Mouse (Mus musculus): Measurements from ENCODE around the gene Gm12569. TPM values are rescaled to one million over a fixed set of nuclear protein-coding genes. Genes with fewer than 3 reads are reported as not detected.

Gene Gm12569
- polyA plus RNA-seq (2015; fragmentation: Nextera tagmentation; extraction: Ambion mirVana): not detected in 2 replicates

- ATAC-seq: no peak
- no peak within 1 kb of the TSS for H3K27ac ChIP-seq (ENCODE audit: low read length)
- no peak within 1 kb of the TSS for H3K4me3 ChIP-seq (ENCODE audit: low read depth, low read length)
- 97% methylated on average over 11 of the region's 11 CpGs for WGBS
- H3K4me2 ChIP-seq (ENCODE audit: low read length): no peak within 1 kb of the TSS
- H3K9me3 ChIP-seq (replicated peaks; ENCODE audit: control insufficient read depth, low read length, poor library complexity, severe bottlenecking): no peaks in the 10 kb centered on the region
- no peaks in the 10 kb centered on the region for H3K27me3 ChIP-seq (ENCODE audit: control insufficient read depth, insufficient read depth, low read depth, low read length)
- no peak within 1 kb of the TSS for H3K9ac ChIP-seq (ENCODE audit: low read depth, low read length)
- H3K36me3 ChIP-seq (ENCODE audit: control insufficient read depth, insufficient read depth, low read length): no peaks in the 10 kb centered on the region
- H3K4me1 ChIP-seq (ENCODE audit: control insufficient read depth, insufficient read depth, low read length): no peaks in the 10 kb centered on the region
Observed at GRCm38 (mm10) chr11:51220308-51220707, at the start of gene Gm12569. Gene Gm12569 (plus strand): TSS chr11:51220473.

GRCm38 (mm10) chr11:51202726-51203125 is 17.5 kb upstream of the Gm12569 start:
- no peak for ATAC-seq
- no peaks in the 10 kb centered on the region for H3K27me3 ChIP-seq (ENCODE audit: control insufficient read depth, insufficient read depth, low read depth, low read length)
- H3K4me2 ChIP-seq (ENCODE audit: low read length): no peak overlapping the region
- H3K9ac ChIP-seq (ENCODE audit: low read depth, low read length): no peak overlapping the region
- no peak overlapping the region for H3K27ac ChIP-seq (ENCODE audit: low read length)
- no peaks in the 10 kb centered on the region for H3K4me1 ChIP-seq (ENCODE audit: control insufficient read depth, insufficient read depth, low read length)
- H3K4me3 ChIP-seq (ENCODE audit: low read depth, low read length): no peak overlapping the region
- peaks cover 2% of the 10 kb centered on the region; the same call in 1 of the 2 replicates for H3K9me3 ChIP-seq (replicated peaks; ENCODE audit: control insufficient read depth, low read length, poor library complexity, severe bottlenecking)
- 78% methylated on average over 5 of the region's 5 CpGs for WGBS
- H3K36me3 ChIP-seq (ENCODE audit: control insufficient read depth, insufficient read depth, low read length): no peaks in the 10 kb centered on the region

GRCm38 (mm10) chr11:51207758-51208157 is 12.5 kb upstream of the Gm12569 start:
- Histone ChIP-seq H3K27me3 (ENCODE audit: control insufficient read depth, insufficient read depth, low read depth, low read length) (no peaks in the 10 kb centered on the region), H3K4me1 (ENCODE audit: control insufficient read depth, insufficient read depth, low read length) (no peaks in the 10 kb centered on the region), H3K9me3 (replicated peaks; ENCODE audit: control insufficient read depth, low read length, poor library complexity, severe bottlenecking) (peaks cover 2% of the 10 kb centered on the region; the same call in 1 of the 2 replicates), H3K27ac (ENCODE audit: low read length) (no peak overlapping the region), H3K4me3 (ENCODE audit: low read depth, low read length) (no peak overlapping the region), H3K4me2 (ENCODE audit: low read length) (no peak overlapping the region), H3K36me3 (ENCODE audit: control insufficient read depth, insufficient read depth, low read length) (no peaks in the 10 kb centered on the region), H3K9ac (ENCODE audit: low read depth, low read length) (no peak overlapping the region)
- no peak for ATAC-seq
- 93% methylated on average over 3 of the region's 3 CpGs for WGBS

- no peaks in the 10 kb centered on the region for H3K9me3 ChIP-seq (replicated peaks; ENCODE audit: control insufficient read depth, low read length, poor library complexity, severe bottlenecking)
- no peak overlapping the region for H3K4me2 ChIP-seq (ENCODE audit: low read length)
- no peaks in the 10 kb centered on the region for H3K27me3 ChIP-seq (ENCODE audit: control insufficient read depth, insufficient read depth, low read depth, low read length)
- no peaks in the 10 kb centered on the region for H3K4me1 ChIP-seq (ENCODE audit: control insufficient read depth, insufficient read depth, low read length)
- H3K4me3 ChIP-seq (ENCODE audit: low read depth, low read length): no peak overlapping the region
- H3K9ac ChIP-seq (ENCODE audit: low read depth, low read length): no peak overlapping the region
- H3K27ac ChIP-seq (ENCODE audit: low read length): no peak overlapping the region
- no peak for ATAC-seq
- WGBS: 90% methylated on average over 5 of the region's 5 CpGs
- H3K36me3 ChIP-seq (ENCODE audit: control insufficient read depth, insufficient read depth, low read length): no peaks in the 10 kb centered on the region
Observed at GRCm38 (mm10) chr11:51211426-51211825, 8.8 kb upstream of the Gm12569 start.

GRCm38 (mm10) chr11:51214021-51214420 is 6.3 kb upstream of the Gm12569 start:
- no peak for ATAC-seq
- H3K27ac ChIP-seq (ENCODE audit: low read length): no peak overlapping the region
- H3K36me3 ChIP-seq (ENCODE audit: control insufficient read depth, insufficient read depth, low read length): no peaks in the 10 kb centered on the region
- no peak overlapping the region for H3K4me3 ChIP-seq (ENCODE audit: low read depth, low read length)
- no peak overlapping the region for H3K9ac ChIP-seq (ENCODE audit: low read depth, low read length)
- no peak overlapping the region for H3K4me2 ChIP-seq (ENCODE audit: low read length)
- WGBS: 85% methylated on average over 7 of the region's 7 CpGs
- H3K4me1 ChIP-seq (ENCODE audit: control insufficient read depth, insufficient read depth, low read length): no peaks in the 10 kb centered on the region
- no peaks in the 10 kb centered on the region for H3K9me3 ChIP-seq (replicated peaks; ENCODE audit: control insufficient read depth, low read length, poor library complexity, severe bottlenecking)
- no peaks in the 10 kb centered on the region for H3K27me3 ChIP-seq (ENCODE audit: control insufficient read depth, insufficient read depth, low read depth, low read length)

- ATAC-seq: no peak
Observed at GRCm38 (mm10) chr11:51219396-51219980, 785 bp upstream of the Gm12569 start.

GRCm38 (mm10) chr11:51227104-51227503 is 6.8 kb downstream of the Gm12569 start:
- H3K9ac ChIP-seq (ENCODE audit: low read depth, low read length): no peak overlapping the region
- no peaks in the 10 kb centered on the region for H3K9me3 ChIP-seq (replicated peaks; ENCODE audit: control insufficient read depth, low read length, poor library complexity, severe bottlenecking)
- H3K27ac ChIP-seq (ENCODE audit: low read length): no peak overlapping the region
- no peak overlapping the region for H3K4me2 ChIP-seq (ENCODE audit: low read length)
- no peaks in the 10 kb centered on the region for H3K27me3 ChIP-seq (ENCODE audit: control insufficient read depth, insufficient read depth, low read depth, low read length)
- ATAC-seq: no peak
- no peaks in the 10 kb centered on the region for H3K4me1 ChIP-seq (ENCODE audit: control insufficient read depth, insufficient read depth, low read length)
- WGBS: 88% methylated on average over 4 of the region's 4 CpGs
- H3K4me3 ChIP-seq (ENCODE audit: low read depth, low read length): no peak overlapping the region
- H3K36me3 ChIP-seq (ENCODE audit: control insufficient read depth, insufficient read depth, low read length): no peaks in the 10 kb centered on the region

More at GRCm38 (mm10) chr11:51219396-51219980, 785 bp upstream of the Gm12569 start:
- Histone ChIP-seq H3K9me3 (replicated peaks; ENCODE audit: control insufficient read depth, low read length, poor library complexity, severe bottlenecking) (no peaks in the 10 kb centered on the region), H3K4me2 (ENCODE audit: low read length) (no peak overlapping the region), H3K4me3 (ENCODE audit: low read depth, low read length) (no peak overlapping the region), H3K27me3 (ENCODE audit: control insufficient read depth, insufficient read depth, low read depth, low read length) (no peaks in the 10 kb centered on the region), H3K4me1 (ENCODE audit: control insufficient read depth, insufficient read depth, low read length) (no peaks in the 10 kb centered on the region), H3K27ac (ENCODE audit: low read length) (no peak overlapping the region), H3K36me3 (ENCODE audit: control insufficient read depth, insufficient read depth, low read length) (no peaks in the 10 kb centered on the region), H3K9ac (ENCODE audit: low read depth, low read length) (no peak overlapping the region)
- 81% methylated on average over 12 of the region's 12 CpGs for WGBS

GRCm38 (mm10) chr11:51234626-51235025 is 14.4 kb downstream of the Gm12569 start:
- Histone ChIP-seq H3K9me3 (replicated peaks; ENCODE audit: control insufficient read depth, low read length, poor library complexity, severe bottlenecking) (no peaks in the 10 kb centered on the region), H3K9ac (ENCODE audit: low read depth, low read length) (no peak overlapping the region), H3K4me3 (ENCODE audit: low read depth, low read length) (no peak overlapping the region), H3K36me3 (ENCODE audit: control insufficient read depth, insufficient read depth, low read length) (no peaks in the 10 kb centered on the region), H3K27ac (ENCODE audit: low read length) (no peak overlapping the region), H3K4me1 (ENCODE audit: control insufficient read depth, insufficient read depth, low read length) (no peaks in the 10 kb centered on the region), H3K4me2 (ENCODE audit: low read length) (no peak overlapping the region), H3K27me3 (ENCODE audit: control insufficient read depth, insufficient read depth, low read depth, low read length) (no peaks in the 10 kb centered on the region)
- 87% methylated on average over 9 of the region's 9 CpGs for WGBS
- no peak for ATAC-seq

GRCm38 (mm10) chr11:51242897-51243296 is 22.6 kb downstream of the Gm12569 start:
- ATAC-seq: no peak
- no peaks in the 10 kb centered on the region for H3K27me3 ChIP-seq (ENCODE audit: control insufficient read depth, insufficient read depth, low read depth, low read length)
- H3K27ac ChIP-seq (ENCODE audit: low read length): no peak overlapping the region
- 88% methylated on average over 2 of the region's 2 CpGs for WGBS
- no peaks in the 10 kb centered on the region for H3K36me3 ChIP-seq (ENCODE audit: control insufficient read depth, insufficient read depth, low read length)
- no peak overlapping the region for H3K9ac ChIP-seq (ENCODE audit: low read depth, low read length)
- H3K9me3 ChIP-seq (replicated peaks; ENCODE audit: control insufficient read depth, low read length, poor library complexity, severe bottlenecking): no peaks in the 10 kb centered on the region
- H3K4me3 ChIP-seq (ENCODE audit: low read depth, low read length): no peak overlapping the region
- H3K4me2 ChIP-seq (ENCODE audit: low read length): no peak overlapping the region
- no peaks in the 10 kb centered on the region for H3K4me1 ChIP-seq (ENCODE audit: control insufficient read depth, insufficient read depth, low read length)

All from midbrain, embryonic 16.5 days (tissue).